Mouse (Mus musculus): ENCODE data around the gene Dhx35. TPM values are rescaled to one million over a fixed set of nuclear protein-coding genes. Genes with fewer than 3 reads are reported as not detected.

Dhx35 gene
- total and polyA plus RNA-seq, 3 experiments: 15.2 to 21.6 (median 17.5) TPM

- Histone ChIP-seq H3K4me1 (ENCODE audit: control insufficient read depth, insufficient read depth, low read length) (no peaks in the 10 kb centered on the region), H3K27me3 (ENCODE audit: control insufficient read depth, insufficient read depth, low read length) (no peaks in the 10 kb centered on the region), H3K27ac (no peak overlapping the region), H3K9ac (ENCODE audit: low read depth, low read length) (no peak overlapping the region), H3K79me2 (replicated peaks; ENCODE audit: control insufficient read depth, insufficient read depth, low read length) (no peaks in the 10 kb centered on the region), H3K4me3 (no peak overlapping the region), H3K36me3 (ENCODE audit: control insufficient read depth, insufficient read depth, low read length) (no peaks in the 10 kb centered on the region)
- DNase-seq: no peak
- 57% methylated on average over 13 of the region's 13 CpGs for WGBS
- no peak for TF ChIP-seq CTCF (IDR thresholded peaks at IDR 0.05)
- TF ChIP-seq EP300 (IDR thresholded peaks at IDR 0.05; ENCODE audit: insufficient read depth, low read depth, low read length): no peak
- TF ChIP-seq POLR2A (IDR thresholded peaks at IDR 0.05; ENCODE audit: insufficient read depth, low read depth, low read length): no peak
- intact Hi-C loops (cut with DNase I): no loop called here
Observed at GRCm38 (mm10) chr2:158898469-158899196, 104.0 kb downstream of the Dhx35 start.

Other genes with a start within 250 kb of the Dhx35 start
- not detected for gene Slc32a1, start 184.0 kb upstream of the Dhx35 start, total RNA-seq (2021)
- not detected in 2 replicates for gene Slc32a1, start 184.0 kb upstream of the Dhx35 start, polyA plus RNA-seq (2012; rRNA removed)
- gene Actr5, start 169.9 kb upstream of the Dhx35 start, total RNA-seq (2021): 1 to 10 TPM; 4.8 to 6.4 TPM
- 2.9 and 3.5 TPM in 2 replicates for gene Actr5, start 169.9 kb upstream of the Dhx35 start, polyA plus RNA-seq (2012; rRNA removed)
- 10 to 100 TPM; 10.4 to 12.3 TPM for gene Ppp1r16b, start 129.4 kb upstream of the Dhx35 start, total RNA-seq (2021)
- gene Ppp1r16b, start 129.4 kb upstream of the Dhx35 start, polyA plus RNA-seq (2012; rRNA removed): 3.3 and 5.3 TPM in 2 replicates
- gene Fam83d, start 26.7 kb upstream of the Dhx35 start, total RNA-seq (2021): under 1 TPM; 0.59 to 0.78 TPM
- gene Fam83d, start 26.7 kb upstream of the Dhx35 start, polyA plus RNA-seq (2012; rRNA removed): 0.27 and 0.53 TPM in 2 replicates

Data from heart, adult 2 months (tissue).